Mouse (Mus musculus) lung, postnatal 10 days (tissue): ENCODE data around the gene Tgif2lx2.
"Not testable (repeated sequence)": the region's sequence is repeated elsewhere in the genome, so short reads cannot be mapped to it uniquely, and the experiment has no call there.

Source experiments
- DNase-seq: peaks from one replicate; pipeline ENCODE4 v3.0.0; 2021

Gene Tgif2lx2

DNA sequence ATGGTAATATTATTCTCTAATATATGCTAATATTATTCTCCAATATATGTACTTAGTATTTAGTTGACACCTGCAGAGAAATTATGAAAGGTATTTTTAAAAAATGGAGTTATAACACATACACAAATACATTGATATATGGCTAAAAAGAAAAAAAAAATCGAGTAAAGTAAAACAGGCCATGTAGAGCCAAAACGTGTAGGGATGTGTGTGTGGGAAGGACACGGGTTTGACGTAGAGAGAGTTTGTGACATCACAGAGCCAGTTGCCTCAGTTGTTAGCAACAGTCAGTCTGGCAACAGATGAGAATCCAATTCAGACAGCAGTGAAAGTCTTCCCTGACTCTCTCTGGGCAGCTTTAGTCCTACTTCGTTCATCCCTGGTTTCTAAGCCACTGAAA lies at the start of gene Tgif2lx2:
TSS of gene Tgif2lx2 (plus strand) at position 301 of the 400 bp plus-strand sequence.
- DNase-seq = not testable (repeated sequence)
